Mouse (Mus musculus) testis, postnatal 10 days (tissue): ENCODE data around the gene Pou6f2.

ENCODE experiments used
- DNase-seq: peaks from one replicate; pipeline ENCODE4 v3.0.0; 2021; ENCODE audit warnings: low spot score

The Pou6f2 gene

GRCm38 (mm10) chr13:18218566-18219234 is 178.8 kb downstream of the Pou6f2 start:
- peak; percentile 44 for DNase-seq

- no peak for DNase-seq
Observed at GRCm38 (mm10) chr13:18211242-18211641, 186.2 kb downstream of the Pou6f2 start.

GRCm38 (mm10) chr13:18204476-18205250 is 192.8 kb downstream of the Pou6f2 start:
- DNase-seq = no peak

- peak; percentile 51 for DNase-seq
Observed at GRCm38 (mm10) chr13:18174003-18174402, 223.5 kb downstream of the Pou6f2 start.

DNA sequence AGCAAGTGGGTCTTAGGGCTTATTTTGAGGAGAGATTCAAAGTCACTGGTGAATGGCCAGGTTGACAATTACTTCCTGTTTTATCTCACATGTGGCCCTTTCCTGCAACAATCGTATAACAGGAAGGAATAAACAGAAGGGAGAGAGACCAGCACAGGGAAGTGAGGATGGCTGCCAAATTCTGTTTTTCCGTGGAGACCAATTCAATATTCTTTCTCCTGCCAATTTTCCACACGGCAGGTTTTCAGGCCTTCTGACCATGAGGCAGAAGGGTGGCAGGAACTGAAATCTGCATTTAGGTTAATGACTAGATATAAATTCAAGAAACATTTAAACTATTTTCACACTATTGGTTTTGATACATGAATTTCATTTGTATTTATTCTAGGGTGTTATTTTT is 224.5 kb downstream of the Pou6f2 start:
- no peak for DNase-seq

DNA sequence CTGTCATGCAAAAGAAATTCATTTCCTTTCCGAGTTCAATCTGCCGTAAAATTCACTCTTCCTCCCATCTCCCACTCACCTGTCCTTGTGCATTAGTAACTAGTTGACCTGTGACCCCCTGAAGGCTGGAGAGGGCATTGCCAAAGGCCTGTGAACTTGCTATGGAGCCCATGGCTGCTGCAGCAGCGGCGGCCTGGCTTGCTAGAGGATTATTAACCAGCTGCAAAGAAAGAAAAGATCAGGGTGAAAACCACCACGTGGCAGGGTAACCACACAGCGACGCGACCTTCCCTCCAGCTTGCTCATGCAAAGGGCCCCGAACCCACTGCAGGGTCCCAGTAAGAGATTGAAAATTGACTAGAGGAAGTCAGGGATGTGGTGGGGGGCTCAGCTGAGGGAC is 225.2 kb downstream of the Pou6f2 start:
- no peak for DNase-seq

- DNase-seq = no peak
Observed at GRCm38 (mm10) chr13:18164182-18164581, 233.3 kb downstream of the Pou6f2 start.

GRCm38 (mm10) chr13:18160566-18160965 is 236.9 kb downstream of the Pou6f2 start:
- no peak for DNase-seq

DNA sequence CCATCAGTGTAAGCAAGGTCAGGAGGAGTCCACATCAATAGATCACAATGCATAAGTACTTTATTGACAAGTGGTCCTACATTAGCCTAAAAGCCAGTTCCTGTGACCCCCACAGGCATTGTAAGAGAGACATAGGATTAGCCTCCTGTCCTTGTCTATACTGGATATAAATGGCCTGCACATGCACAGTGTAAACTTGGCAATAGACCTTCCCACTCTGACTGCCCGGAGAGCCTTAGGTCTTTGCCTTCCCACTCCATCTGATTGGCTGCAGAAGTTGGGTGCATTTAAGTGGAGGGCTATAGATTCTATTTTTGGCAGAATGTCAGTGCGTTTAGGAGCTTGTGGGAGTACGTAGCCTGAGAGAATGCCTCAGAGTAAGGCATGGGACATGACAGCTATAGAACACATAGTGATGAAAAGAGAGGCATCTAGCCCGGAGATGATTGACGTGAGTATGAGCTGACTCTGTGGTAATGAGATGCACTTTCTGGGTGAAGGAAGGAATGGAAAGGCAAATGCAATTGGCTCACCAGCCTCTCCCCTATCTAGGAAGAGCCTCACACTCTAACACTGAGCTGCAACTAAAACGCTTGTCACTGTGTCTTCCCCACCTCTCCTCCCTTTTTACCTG is 243.4 kb downstream of the Pou6f2 start:
- DNase-seq = no peak

GRCm38 (mm10) chr13:18133646-18134045 is 263.8 kb downstream of the Pou6f2 start:
- no peak for DNase-seq

DNA sequence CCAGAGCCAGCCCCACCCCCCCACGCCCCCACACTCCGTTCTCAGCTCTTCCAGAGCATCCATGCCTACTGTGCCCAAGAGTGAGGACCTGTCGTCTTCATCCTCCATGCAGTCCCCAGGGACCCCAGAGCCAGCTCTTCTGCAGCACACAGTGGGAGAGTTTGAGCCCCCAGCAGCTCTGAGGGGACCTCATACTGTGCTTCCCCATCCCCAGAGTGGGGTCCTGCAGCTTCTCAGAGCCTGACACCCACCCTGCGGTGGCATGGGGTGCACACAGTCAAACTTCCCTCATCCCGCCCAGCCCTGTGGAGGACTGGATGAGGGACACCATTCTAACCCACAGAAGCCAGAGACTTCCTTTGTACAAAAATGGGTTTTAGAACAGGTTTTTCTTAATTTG is 264.3 kb downstream of the Pou6f2 start:
- DNase-seq = no peak

DNA sequence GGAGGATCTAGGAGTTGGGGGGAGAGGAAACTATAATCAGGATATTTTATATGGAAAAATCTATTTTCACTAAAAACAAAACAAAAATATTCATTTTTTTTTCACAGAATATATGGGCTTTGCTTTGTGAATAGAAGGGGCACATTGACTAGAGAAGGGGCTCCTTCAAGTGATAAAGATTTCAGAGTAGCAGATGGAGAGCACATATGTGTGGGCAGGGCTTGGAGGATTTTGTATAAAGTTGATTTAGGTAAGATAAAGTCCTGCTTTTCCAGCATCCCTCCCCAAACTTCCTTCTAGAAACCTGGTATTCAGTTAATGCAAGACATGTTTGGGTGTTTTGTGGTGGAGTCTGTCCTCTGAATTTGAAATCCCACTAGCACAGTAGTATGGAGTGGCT is 266.2 kb downstream of the Pou6f2 start:
- DNase-seq = no peak

- no peak for DNase-seq
Observed at GRCm38 (mm10) chr13:18129697-18130096, 267.8 kb downstream of the Pou6f2 start.

- DNase-seq = no peak
Observed at GRCm38 (mm10) chr13:18128826-18129225, 268.7 kb downstream of the Pou6f2 start.

GRCm38 (mm10) chr13:18128053-18128452 is 269.4 kb downstream of the Pou6f2 start:
- no peak for DNase-seq

GRCm38 (mm10) chr13:18126111-18126510 is 271.4 kb downstream of the Pou6f2 start:
- DNase-seq = no peak

- DNase-seq = no peak
Observed at GRCm38 (mm10) chr13:18125226-18126000, 272.1 kb downstream of the Pou6f2 start.

GRCm38 (mm10) chr13:18124368-18124767 is 273.1 kb downstream of the Pou6f2 start:
- peak; percentile 63 for DNase-seq

GRCm38 (mm10) chr13:18120406-18120805 is 277.1 kb downstream of the Pou6f2 start:
- DNase-seq = no peak

- no peak for DNase-seq
Observed at GRCm38 (mm10) chr13:18081443-18082119, 315.9 kb downstream of the Pou6f2 start.
